ENCODE assay signal across 17 mouse cellular contexts in the genomic region with DNA sequence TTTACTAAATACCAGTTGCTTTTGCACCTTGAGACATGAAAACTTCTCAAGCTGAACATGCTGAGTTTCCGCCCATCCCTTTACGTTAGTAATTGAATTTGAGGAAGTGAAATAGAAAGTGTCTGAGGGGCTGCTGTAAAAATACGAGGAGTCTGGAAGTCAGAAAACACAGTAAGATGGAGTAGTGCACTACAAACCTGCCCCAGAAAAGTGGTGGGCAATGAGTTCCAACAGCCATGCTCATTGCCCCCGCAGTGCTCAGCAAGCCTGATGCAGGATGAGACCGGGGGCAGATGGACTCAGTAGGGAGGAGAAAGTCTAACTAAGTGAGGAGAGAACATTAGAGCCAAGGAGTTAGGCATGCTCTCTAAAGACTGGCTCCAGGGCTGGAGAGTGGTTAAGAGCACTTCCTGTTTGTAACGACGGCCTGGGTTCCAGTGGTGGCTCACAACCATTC. TPM values are rescaled to one million over a fixed set of nuclear protein-coding genes. Genes with fewer than 3 reads are reported as not detected.
DNase-seq lines count a peak whose midpoint lies in the region; ATAC-seq and TF ChIP-seq lines count a peak whose summit lies in the region.
"Had no signal": no experiment of that assay in that cellular context is flagged by ENCODE, and none has a peak within 500 bp of the region (broad histone marks: within the 10 kb centered on the region; RNA-seq: fewer than 3 reads in every experiment).

No protein-coding gene starts in this region.

- H3K4me2 ChIP-seq in liver, embryonic 12.5 days = no peak overlapping the region
- H3K4me2 ChIP-seq in liver, embryonic 11.5 days = no peak overlapping the region
- H3K4me2 ChIP-seq: limb, embryonic 15.5 days had no signal

- H3K9me3 ChIP-seq in liver, embryonic 12.5 days (replicated peaks) = no peaks in the 10 kb centered on the region
- H3K9me3 ChIP-seq in liver, embryonic 11.5 days (ENCODE audit: control insufficient read depth, low read length) = no peaks in the 10 kb centered on the region
- H3K9me3 ChIP-seq in G1E (replicated peaks) = no peaks in the 10 kb centered on the region
- H3K9me3 ChIP-seq: embryonic facial prominence, embryonic 10.5 days; limb, embryonic 15.5 days had no signal

- no peaks in the 10 kb centered on the region for H3K27me3 ChIP-seq in liver, embryonic 12.5 days (replicated peaks)
- no peaks in the 10 kb centered on the region for H3K27me3 ChIP-seq in liver, embryonic 11.5 days (replicated peaks; ENCODE audit: control insufficient read depth, insufficient read depth, low read length)
- no peaks in the 10 kb centered on the region for H3K27me3 ChIP-seq in G1E (ENCODE audit: insufficient read depth, low read length)
- H3K27me3 ChIP-seq: limb, embryonic 15.5 days had no signal

- H3K9ac ChIP-seq in liver, embryonic 12.5 days = no peak overlapping the region
- H3K9ac ChIP-seq in liver, embryonic 11.5 days (ENCODE audit: low read depth, low read length) = no peak overlapping the region
- H3K9ac ChIP-seq: limb, embryonic 15.5 days had no signal

- WGBS in liver, embryonic 12.5 days (ENCODE audit: insufficient replicate concordance) = 50% methylated on average over 7 of the region's 7 CpGs
- WGBS in liver, embryonic 11.5 days = 66% methylated on average over 7 of the region's 7 CpGs

- ATAC-seq in liver, embryonic 12.5 days = no peak
- no peak for ATAC-seq in liver, embryonic 11.5 days (replicated peaks; ENCODE audit: low FRiP score)
- ATAC-seq in G1E (ENCODE audit: extremely low read depth, insufficient number of reproducible peaks, low FRiP score, poor library complexity, severe bottlenecking) = no peak
- ATAC-seq in granulocyte monocyte progenitor cell, adult 5-6 weeks (replicated peaks; ENCODE audit: poor library complexity, severe bottlenecking) = peak; percentile 91
- ATAC-seq in erythroid progenitor cell, adult 5-6 weeks (replicated peaks; ENCODE audit: low FRiP score, poor library complexity, severe bottlenecking) = no peak

- H3K4me3 ChIP-seq in liver, embryonic 12.5 days = no peak overlapping the region
- H3K4me3 ChIP-seq in liver, embryonic 11.5 days (ENCODE audit: low read depth, low read length) = no peak overlapping the region
- no peak overlapping the region for H3K4me3 ChIP-seq in G1E (ENCODE audit: low read depth, low read length)
- H3K4me3 ChIP-seq: embryonic facial prominence, embryonic 10.5 days; left cerebral cortex, adult 2 months; limb, embryonic 15.5 days; myocyte had no signal

- TF ChIP-seq CTCF in G1E (IDR thresholded peaks at IDR 0.05; ENCODE audit: low read depth, low read length) = no peak

- no peaks in the 10 kb centered on the region for H3K36me3 ChIP-seq in liver, embryonic 12.5 days
- no peaks in the 10 kb centered on the region for H3K36me3 ChIP-seq in liver, embryonic 11.5 days (ENCODE audit: control insufficient read depth, insufficient read depth, low read length)
- no peaks in the 10 kb centered on the region for H3K36me3 ChIP-seq in G1E (replicated peaks)
- H3K36me3 ChIP-seq: embryonic facial prominence, embryonic 10.5 days; limb, embryonic 15.5 days had no signal

- H3K4me1 ChIP-seq in liver, embryonic 12.5 days = 0 out of 2 replicates have a peak, but pooled peaks cover 5% of the 10 kb centered on the region
- H3K4me1 ChIP-seq in liver, embryonic 11.5 days (replicated peaks; ENCODE audit: control insufficient read depth, insufficient read depth, low read length) = no peaks in the 10 kb centered on the region
- H3K4me1 ChIP-seq in G1E (ENCODE audit: insufficient read depth, low read depth, low read length) = peaks cover 31% of the 10 kb centered on the region

- no peak for DNase-seq in liver, embryonic 11.5 days (ENCODE audit: low spot score)
- DNase-seq in G1E (ENCODE audit: low spot score) = peak; percentile 19
- peak; percentile 14 to 34 for DNase-seq in monocyte, adult 2 months (ENCODE audit: low read depth in 1 of 2, low spot score in 2 of 2)
- DNase-seq in left cerebral cortex, adult 9 months (ENCODE audit: low spot score in 2 of 2) = no peak
- no peak for DNase-seq in right cerebral cortex, adult 2 months (ENCODE audit: low spot score in 2 of 2)
- DNase-seq: cerebellum, adult 9-11 months; gastrocnemius, postnatal 36 days; kidney, adult 9 months had no signal

- H3K27ac ChIP-seq in liver, embryonic 12.5 days = peak overlapping the region; percentile 28; the same call in 1 of the 2 replicates
- H3K27ac ChIP-seq in liver, embryonic 11.5 days (ENCODE audit: low read depth, low read length) = no peak overlapping the region
- H3K27ac ChIP-seq: embryonic facial prominence, embryonic 10.5 days; left cerebral cortex, adult 2 months; limb, embryonic 15.5 days had no signal

RNA-seq across cellular contexts. Expression of gene Baz1a, which starts 5.3 kb away (rescaled TPM):
- polyA plus RNA-seq in liver, embryonic 12.5 days (2016; fragmentation: Nextera tagmentation; extraction: Ambion mirVana) = 47.6 and 54.4 TPM in 2 replicates
- polyA plus RNA-seq in liver, embryonic 11.5 days (2014; fragmentation: Nextera tagmentation; extraction: Ambion mirVana) = 46.4 and 49.1 TPM in 2 replicates
- total RNA-seq in G1E (2014; fragmentation: Nextera tagmentation) (343 and 370 TPM in 2 replicates), G1E (2017) (138 and 174 TPM in 2 replicates)
- 34.1 and 35.2 TPM in 2 replicates for polyA plus RNA-seq in G1E (2012)
- 153 and 161 TPM in 2 replicates for total RNA-seq in granulocyte monocyte progenitor cell, adult 5-6 weeks (2014; fragmentation: Nextera tagmentation)
- 156 and 170 TPM in 2 replicates for total RNA-seq in granulocyte monocyte progenitor cell, adult 5-6 weeks (2017)
- 176 and 191 TPM in 2 replicates for total RNA-seq in erythroid progenitor cell, adult 5-6 weeks (2015; ENCODE audit: low replicate concordance)
- total RNA-seq in erythroid progenitor cell, adult 5-6 weeks (2017; ENCODE audit: low replicate concordance) = 72.9 and 78.6 TPM in 2 replicates

RNA-seq across cellular contexts. Expression of gene Gm20403, which starts 33.1 kb away (rescaled TPM):
- polyA plus RNA-seq in liver, embryonic 12.5 days (2016; fragmentation: Nextera tagmentation; extraction: Ambion mirVana) = 0.49 TPM in 1 of 2 replicates, not detected in the other
- polyA plus RNA-seq in liver, embryonic 11.5 days (2014; fragmentation: Nextera tagmentation; extraction: Ambion mirVana) = not detected in 2 replicates
- total RNA-seq in G1E (2014; fragmentation: Nextera tagmentation) (not detected in 2 replicates), G1E (2017) (not detected in 2 replicates)
- polyA plus RNA-seq in G1E (2012) = 0.46 and 0.79 TPM in 2 replicates
- not detected in 2 replicates for total RNA-seq in granulocyte monocyte progenitor cell, adult 5-6 weeks (2014; fragmentation: Nextera tagmentation)
- not detected in 2 replicates for total RNA-seq in granulocyte monocyte progenitor cell, adult 5-6 weeks (2017)
- total RNA-seq in erythroid progenitor cell, adult 5-6 weeks (2015; ENCODE audit: low replicate concordance) = not detected in 2 replicates
- not detected in 2 replicates for total RNA-seq in erythroid progenitor cell, adult 5-6 weeks (2017; ENCODE audit: low replicate concordance)
- total RNA-seq: gastrocnemius, postnatal 36 days; layer of hippocampus, adult 18-20 months; left cerebral cortex, adult 2 months had no signal
- polyA plus RNA-seq: embryonic facial prominence, embryonic 10.5 days; heart, postnatal 0 days; limb, embryonic 15.5 days had no signal

Comparison
In these comparisons a context has a peak if more than half of its experiments do, and no peak if none do; other contexts are left out.
1. DNase-seq: peak in G1E (single experiment) and monocyte, adult 2 months (2 of 2); none in liver, embryonic 11.5 days (single experiment), left cerebral cortex, adult 9 months (0 of 2) and right cerebral cortex, adult 2 months (0 of 2).